Mouse (Mus musculus): ENCODE measurements around the gene Ube2j2.

- TF ChIP-seq CTCF (IDR thresholded peaks at IDR 0.05 in 2 of 3, conservative IDR thresholded peaks at IDR 0.05 in 1 of 3; ENCODE audit: control insufficient read depth in 1 of 3, insufficient read depth in 1 of 3, low read depth in 2 of 3, low read length in 3 of 3, poor library complexity in 1 of 3, severe bottlenecking in 1 of 3) (no peak), EP300 (IDR thresholded peaks at IDR 0.05; ENCODE audit: low read depth in 1 of 2, low read length in 2 of 2) (no peak), MXI1 (IDR thresholded peaks at IDR 0.05; ENCODE audit: low read depth, low read length) (no peak), JUND (IDR thresholded peaks at IDR 0.05; ENCODE audit: low read depth, low read length) (no peak), TAL1 (IDR thresholded peaks at IDR 0.05; ENCODE audit: low read length) (no peak), POLR2AphosphoS5 (IDR thresholded peaks at IDR 0.05; ENCODE audit: borderline replicate concordance, low read depth, low read length) (no peak), POLR2A (IDR thresholded peaks at IDR 0.05; ENCODE audit: control insufficient read depth in 1 of 2, insufficient read depth in 1 of 2, low read depth in 1 of 2, low read length in 2 of 2, poor library complexity in 1 of 2) (no peak), USF2 (IDR thresholded peaks at IDR 0.05; ENCODE audit: borderline replicate concordance in 1 of 2, insufficient read depth in 1 of 2, low read depth in 1 of 2, low read length in 2 of 2) (no peak)
Observed at GRCm38 (mm10) chr4:155970286-155970685, 26.7 kb downstream of the Ube2j2 start.

Measured in MEL (cell line).